Mouse (Mus musculus): Measurements from ENCODE around the gene Dennd4b. TPM values are rescaled to one million over a fixed set of nuclear protein-coding genes. Genes with fewer than 3 reads are reported as not detected.
A peak's percentile ranks its signal among the peaks of the same experiment; 100 is the strongest.

Gene Dennd4b
- polyA plus RNA-seq, 1 experiment = 6.8 TPM

- H3K27ac ChIP-seq (ENCODE audit: insufficient read depth, low read length) = peak overlapping the region; percentile 91
- H3K4me3 ChIP-seq (ENCODE audit: insufficient read depth, low read length) = peak overlapping the region; percentile 52
- H3K4me1 ChIP-seq (ENCODE audit: control insufficient read depth, insufficient read depth, low read length) = no peaks in the 10 kb centered on the region
- TF ChIP-seq CTCF (IDR thresholded peaks at IDR 0.05; ENCODE audit: borderline replicate concordance, insufficient read depth, low read length) (no peak), POLR2A (IDR thresholded peaks at IDR 0.05; ENCODE audit: low read depth, low read length) (peak; percentile 24; the same call in 1 of the 2 replicates)
Measured at GRCm38 (mm10) chr3:90265932-90266741, 1.2 kb downstream of the Dennd4b start.

GRCm38 (mm10) chr3:90266901-90267775 lies 2.2 kb downstream of the Dennd4b start:
- H3K4me1 ChIP-seq (ENCODE audit: control insufficient read depth, insufficient read depth, low read length) = no peaks in the 10 kb centered on the region
- H3K4me3 ChIP-seq (ENCODE audit: insufficient read depth, low read length) = no peak overlapping the region
- TF ChIP-seq CTCF (IDR thresholded peaks at IDR 0.05; ENCODE audit: borderline replicate concordance, insufficient read depth, low read length) (no peak), POLR2A (IDR thresholded peaks at IDR 0.05; ENCODE audit: low read depth, low read length) (no peak)
- H3K27ac ChIP-seq (ENCODE audit: insufficient read depth, low read length) = no peak overlapping the region; the same call in 1 of the 2 replicates

- Histone ChIP-seq H3K4me1 (ENCODE audit: control insufficient read depth, insufficient read depth, low read length) (no peaks in the 10 kb centered on the region), H3K4me3 (ENCODE audit: insufficient read depth, low read length) (no peak overlapping the region), H3K27ac (ENCODE audit: insufficient read depth, low read length) (no peak overlapping the region)
- TF ChIP-seq POLR2A (IDR thresholded peaks at IDR 0.05; ENCODE audit: low read depth, low read length) = no peak
- TF ChIP-seq CTCF (IDR thresholded peaks at IDR 0.05; ENCODE audit: borderline replicate concordance, insufficient read depth, low read length) = no peak
Measured at GRCm38 (mm10) chr3:90268190-90268589, 3.2 kb downstream of the Dennd4b start.

- no peak overlapping the region for H3K4me3 ChIP-seq (ENCODE audit: insufficient read depth, low read length)
- no peak for TF ChIP-seq POLR2A (IDR thresholded peaks at IDR 0.05; ENCODE audit: low read depth, low read length)
- H3K4me1 ChIP-seq (ENCODE audit: control insufficient read depth, insufficient read depth, low read length) = no peaks in the 10 kb centered on the region
- no peak overlapping the region for H3K27ac ChIP-seq (ENCODE audit: insufficient read depth, low read length)
Measured at GRCm38 (mm10) chr3:90268971-90269370, 4.0 kb downstream of the Dennd4b start.

- H3K4me1 ChIP-seq (ENCODE audit: control insufficient read depth, insufficient read depth, low read length) = no peaks in the 10 kb centered on the region
- H3K4me3 ChIP-seq (ENCODE audit: insufficient read depth, low read length) = no peak overlapping the region
- H3K27ac ChIP-seq (ENCODE audit: insufficient read depth, low read length) = no peak overlapping the region
- no peak for TF ChIP-seq CTCF (IDR thresholded peaks at IDR 0.05; ENCODE audit: borderline replicate concordance, insufficient read depth, low read length)
- TF ChIP-seq POLR2A (IDR thresholded peaks at IDR 0.05; ENCODE audit: low read depth, low read length) = no peak
Measured at GRCm38 (mm10) chr3:90270784-90271183, 5.8 kb downstream of the Dennd4b start.

- H3K27ac ChIP-seq (ENCODE audit: insufficient read depth, low read length) = no peak overlapping the region
- TF ChIP-seq POLR2A (IDR thresholded peaks at IDR 0.05; ENCODE audit: low read depth, low read length) (no peak), CTCF (IDR thresholded peaks at IDR 0.05; ENCODE audit: borderline replicate concordance, insufficient read depth, low read length) (no peak)
- no peak overlapping the region for H3K4me3 ChIP-seq (ENCODE audit: insufficient read depth, low read length)
- no peaks in the 10 kb centered on the region for H3K4me1 ChIP-seq (ENCODE audit: control insufficient read depth, insufficient read depth, low read length)
Measured at GRCm38 (mm10) chr3:90272170-90272569, 7.2 kb downstream of the Dennd4b start.

GRCm38 (mm10) chr3:90273855-90274254 lies 8.9 kb downstream of the Dennd4b start:
- Histone ChIP-seq H3K4me1 (ENCODE audit: control insufficient read depth, insufficient read depth, low read length) (no peaks in the 10 kb centered on the region), H3K27ac (ENCODE audit: insufficient read depth, low read length) (no peak overlapping the region), H3K4me3 (ENCODE audit: insufficient read depth, low read length) (no peak overlapping the region)
- TF ChIP-seq CTCF (IDR thresholded peaks at IDR 0.05; ENCODE audit: borderline replicate concordance, insufficient read depth, low read length) = no peak
- no peak for TF ChIP-seq POLR2A (IDR thresholded peaks at IDR 0.05; ENCODE audit: low read depth, low read length)

GRCm38 (mm10) chr3:90275286-90275685 lies 10.3 kb downstream of the Dennd4b start:
- TF ChIP-seq CTCF (IDR thresholded peaks at IDR 0.05; ENCODE audit: borderline replicate concordance, insufficient read depth, low read length) (no peak), POLR2A (IDR thresholded peaks at IDR 0.05; ENCODE audit: low read depth, low read length) (no peak)
- H3K4me1 ChIP-seq (ENCODE audit: control insufficient read depth, insufficient read depth, low read length) = no peaks in the 10 kb centered on the region
- no peak overlapping the region for H3K4me3 ChIP-seq (ENCODE audit: insufficient read depth, low read length)
- no peak overlapping the region for H3K27ac ChIP-seq (ENCODE audit: insufficient read depth, low read length)

- TF ChIP-seq CTCF (IDR thresholded peaks at IDR 0.05; ENCODE audit: borderline replicate concordance, insufficient read depth, low read length) (no peak), POLR2A (IDR thresholded peaks at IDR 0.05; ENCODE audit: low read depth, low read length) (no peak)
Measured at GRCm38 (mm10) chr3:90276858-90277257, 11.9 kb downstream of the Dennd4b start.

GRCm38 (mm10) chr3:90277793-90278192 lies 12.8 kb downstream of the Dennd4b start:
- Histone ChIP-seq H3K4me3 (ENCODE audit: insufficient read depth, low read length) (no peak overlapping the region), H3K4me1 (ENCODE audit: control insufficient read depth, insufficient read depth, low read length) (no peaks in the 10 kb centered on the region), H3K27ac (ENCODE audit: insufficient read depth, low read length) (no peak overlapping the region)
- TF ChIP-seq CTCF (IDR thresholded peaks at IDR 0.05; ENCODE audit: borderline replicate concordance, insufficient read depth, low read length) (no peak), POLR2A (IDR thresholded peaks at IDR 0.05; ENCODE audit: low read depth, low read length) (no peak)

More at GRCm38 (mm10) chr3:90276858-90277257, 11.9 kb downstream of the Dennd4b start:
- Histone ChIP-seq H3K4me1 (ENCODE audit: control insufficient read depth, insufficient read depth, low read length) (no peaks in the 10 kb centered on the region), H3K4me3 (ENCODE audit: insufficient read depth, low read length) (no peak overlapping the region), H3K27ac (ENCODE audit: insufficient read depth, low read length) (no peak overlapping the region)

Measured in embryonic fibroblast, embryonic 13.5 days (primary cell).